Mouse (Mus musculus): Measurements from ENCODE around the gene Xdh. TPM values are rescaled to one million over a fixed set of nuclear protein-coding genes. Genes with fewer than 3 reads are reported as not detected.

The Xdh gene
- polyA plus RNA-seq, 2 experiments from 2014 or later: 27.8 to 48.7 TPM

DNA sequence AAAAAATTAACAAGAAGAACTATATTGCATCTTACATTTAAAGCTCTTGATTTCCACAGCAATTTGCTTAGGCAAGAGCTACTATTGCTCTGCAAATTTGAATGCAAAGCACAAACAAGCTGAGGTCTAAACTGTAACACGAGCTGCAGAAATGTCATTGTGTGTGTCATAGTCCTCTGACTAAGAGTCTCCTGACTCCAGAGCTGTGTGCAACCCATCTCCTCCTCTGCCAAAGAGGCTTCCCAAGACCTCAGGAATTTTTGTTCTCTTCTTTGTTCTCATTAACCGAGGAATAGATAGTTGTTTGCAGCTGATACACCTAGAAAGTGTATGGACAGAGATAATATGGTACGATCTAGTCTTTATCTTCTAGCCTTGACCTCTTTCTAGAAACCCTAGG lies 8.2 kb downstream of the Xdh start:
- ATAC-seq: peak; percentile 26

DNA sequence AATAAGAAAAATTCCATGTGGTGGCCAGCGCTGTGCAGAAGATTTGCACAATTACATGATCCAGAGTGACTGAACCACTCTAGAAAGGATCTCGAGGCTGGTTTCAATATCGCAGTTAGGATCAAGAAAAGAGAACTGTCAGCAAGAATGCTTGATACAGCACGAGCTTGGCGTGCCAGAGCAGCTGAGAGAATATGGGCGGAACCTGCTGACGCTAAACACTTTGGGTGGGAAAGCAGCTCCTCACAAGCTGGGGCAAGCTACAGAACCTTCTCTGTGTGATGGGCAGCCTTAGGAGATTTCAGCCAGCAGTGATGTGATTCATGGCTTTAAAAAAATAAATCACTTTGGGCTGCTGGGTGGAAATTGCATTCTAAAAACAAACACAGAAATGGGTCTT lies 12.9 kb downstream of the Xdh start:
- no peak for ATAC-seq

DNA sequence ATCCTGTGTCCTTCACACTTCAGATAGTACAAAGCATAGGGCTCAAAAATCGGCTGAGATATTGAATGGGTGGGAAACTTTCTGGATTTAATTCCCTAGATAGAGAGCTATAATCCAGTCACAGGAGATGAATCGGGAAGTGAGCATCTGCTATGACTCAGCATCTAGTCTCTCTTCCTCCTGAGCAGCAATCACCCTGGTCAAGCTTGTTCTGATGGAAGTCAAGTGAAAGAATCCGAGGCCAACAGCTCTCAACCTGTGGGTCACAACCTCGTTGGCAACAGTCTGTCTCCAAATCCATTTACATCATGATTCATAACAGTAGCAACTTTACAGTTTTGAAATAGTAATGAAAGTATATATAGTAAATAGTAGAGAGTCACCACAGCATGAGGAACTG lies 14.8 kb downstream of the Xdh start:
- no peak for ATAC-seq

GRCm38 (mm10) chr17:73934281-73934680 lies 15.7 kb downstream of the Xdh start:
- ATAC-seq: no peak

- ATAC-seq: no peak
Measured at GRCm38 (mm10) chr17:73933616-73934015, 16.4 kb downstream of the Xdh start.

GRCm38 (mm10) chr17:73932497-73933059 lies 17.4 kb downstream of the Xdh start:
- ATAC-seq: no peak

- no peak for ATAC-seq
Measured at GRCm38 (mm10) chr17:73919520-73919919, 30.5 kb downstream of the Xdh start.

DNA sequence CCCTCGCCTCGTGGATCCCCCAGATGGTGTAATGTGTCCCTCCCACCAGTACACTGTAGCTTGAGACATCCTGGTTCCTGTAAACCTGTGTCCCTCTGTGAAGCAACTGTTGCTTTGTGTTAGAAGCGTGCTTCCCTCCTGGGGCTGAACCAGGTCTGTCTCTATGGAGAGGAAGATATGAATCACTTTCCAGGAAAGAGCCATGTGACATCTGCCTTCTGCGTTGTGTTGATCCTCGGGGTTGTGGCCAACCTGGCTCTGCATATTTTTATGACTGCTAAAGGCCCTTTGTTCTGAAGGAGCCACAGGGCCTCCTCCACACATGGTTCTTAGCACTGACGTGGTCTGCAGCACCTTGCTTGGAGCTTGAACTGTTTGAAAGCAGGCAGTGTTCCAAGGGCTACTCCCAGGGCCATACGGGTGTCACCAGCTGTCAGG lies 31.0 kb downstream of the Xdh start:
- ATAC-seq: peak; percentile 30

DNA sequence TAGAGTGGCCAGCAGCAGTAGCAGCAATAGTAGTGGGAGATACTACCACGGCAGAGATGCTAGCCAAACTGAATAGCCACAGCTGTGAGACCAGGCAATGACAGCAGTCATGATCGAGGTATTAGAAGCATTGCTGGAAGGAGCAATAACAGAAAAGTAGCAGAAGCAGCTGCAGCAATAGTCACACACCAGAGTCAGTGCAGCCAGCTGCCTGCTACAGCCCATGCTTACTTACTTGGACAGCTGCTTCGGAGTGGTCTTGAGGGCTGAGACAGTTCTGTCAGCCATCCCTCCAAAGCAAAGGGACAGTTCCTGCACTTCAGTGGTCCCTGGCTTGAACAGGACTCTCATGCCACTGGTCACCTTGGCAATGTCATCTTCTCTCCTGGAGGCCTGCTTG lies 31.9 kb downstream of the Xdh start:
- no peak for ATAC-seq

- ATAC-seq: peak; percentile 70
Measured at GRCm38 (mm10) chr17:73917713-73918112, 32.3 kb downstream of the Xdh start.

- no peak for ATAC-seq
Measured at GRCm38 (mm10) chr17:73914730-73915129, 35.3 kb downstream of the Xdh start.

DNA sequence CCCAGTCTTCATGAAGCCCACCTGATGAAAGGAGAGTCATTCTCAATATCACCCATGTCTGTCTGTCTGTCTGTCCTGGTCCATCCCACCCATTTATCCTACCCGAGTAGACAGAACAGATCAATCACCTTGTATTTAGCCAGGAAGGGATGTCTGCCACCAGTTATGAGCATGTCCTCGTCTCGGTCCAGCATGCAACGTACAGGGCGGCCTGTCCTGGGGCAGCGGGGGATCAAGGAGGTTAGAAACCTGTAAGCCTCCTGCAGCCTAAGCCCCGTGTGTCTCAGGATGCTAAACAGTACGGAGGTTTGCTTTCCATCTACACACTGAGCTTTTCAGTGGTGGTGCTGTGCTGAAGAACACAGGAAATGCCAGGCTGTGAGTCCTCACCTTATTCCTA lies 43.9 kb downstream of the Xdh start:
- ATAC-seq: no peak

DNA sequence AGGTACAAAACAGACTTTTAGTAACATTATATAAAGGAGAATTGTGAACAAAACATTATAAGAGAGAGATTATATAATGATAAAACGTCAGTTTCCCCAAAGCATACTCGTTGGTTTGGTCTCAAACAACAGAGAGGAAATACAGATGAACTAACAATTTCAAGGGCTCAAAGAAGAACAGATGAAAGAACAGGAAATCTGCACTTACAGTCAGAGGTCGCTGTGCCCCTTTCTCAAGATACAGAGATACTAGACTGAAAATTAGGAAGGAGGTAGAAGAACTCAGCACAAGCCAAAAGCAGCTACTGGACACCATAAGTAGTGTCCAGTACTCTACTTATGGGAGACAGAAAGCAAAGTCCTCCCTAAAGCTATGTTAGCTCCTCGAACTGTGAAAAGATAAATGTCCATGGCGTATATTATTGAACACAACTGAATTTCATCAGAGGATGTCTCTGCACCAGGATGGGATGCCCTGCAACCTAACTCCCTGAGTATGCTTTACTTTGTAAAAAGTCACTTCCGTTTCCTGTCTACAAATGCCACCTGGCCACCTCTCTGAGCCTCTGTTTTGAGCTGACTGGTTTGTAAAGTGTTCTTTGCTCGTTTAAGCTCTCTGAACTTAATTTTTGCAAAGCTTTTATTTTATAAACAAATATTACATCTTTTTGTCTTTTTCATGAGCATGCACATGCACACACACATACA lies 44.8 kb downstream of the Xdh start:
- peak; percentile 82 for ATAC-seq

GRCm38 (mm10) chr17:73903121-73903520 lies 46.9 kb downstream of the Xdh start:
- no peak for ATAC-seq

GRCm38 (mm10) chr17:73902234-73902636 lies 47.8 kb downstream of the Xdh start:
- ATAC-seq: peak; percentile 48

GRCm38 (mm10) chr17:73894399-73894798 lies 55.6 kb downstream of the Xdh start:
- no peak for ATAC-seq

GRCm38 (mm10) chr17:73893822-73894221 lies 56.2 kb downstream of the Xdh start:
- ATAC-seq: no peak

DNA sequence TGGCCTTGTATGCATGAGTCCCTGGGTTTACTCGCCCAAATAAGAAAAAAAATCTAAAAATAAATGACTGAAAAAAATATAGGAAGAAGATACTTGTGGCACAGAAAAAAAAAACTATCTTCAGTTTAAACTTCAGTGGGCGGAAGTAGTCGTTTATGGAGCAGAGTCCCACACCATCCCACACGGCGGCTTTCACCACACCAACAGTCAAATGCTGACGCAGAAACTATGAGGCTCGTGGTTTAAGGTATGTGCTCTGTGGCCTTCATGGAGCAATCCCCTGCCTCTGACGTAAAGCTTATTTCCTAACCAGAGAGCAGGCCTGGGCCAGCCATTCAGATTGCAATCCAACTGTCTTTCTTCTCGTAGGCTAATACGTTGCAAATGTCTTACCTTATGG lies 56.8 kb downstream of the Xdh start:
- peak; percentile 58 for ATAC-seq

- ATAC-seq: peak; percentile 71
Measured at GRCm38 (mm10) chr17:73891590-73891989, 58.4 kb downstream of the Xdh start.

DNA sequence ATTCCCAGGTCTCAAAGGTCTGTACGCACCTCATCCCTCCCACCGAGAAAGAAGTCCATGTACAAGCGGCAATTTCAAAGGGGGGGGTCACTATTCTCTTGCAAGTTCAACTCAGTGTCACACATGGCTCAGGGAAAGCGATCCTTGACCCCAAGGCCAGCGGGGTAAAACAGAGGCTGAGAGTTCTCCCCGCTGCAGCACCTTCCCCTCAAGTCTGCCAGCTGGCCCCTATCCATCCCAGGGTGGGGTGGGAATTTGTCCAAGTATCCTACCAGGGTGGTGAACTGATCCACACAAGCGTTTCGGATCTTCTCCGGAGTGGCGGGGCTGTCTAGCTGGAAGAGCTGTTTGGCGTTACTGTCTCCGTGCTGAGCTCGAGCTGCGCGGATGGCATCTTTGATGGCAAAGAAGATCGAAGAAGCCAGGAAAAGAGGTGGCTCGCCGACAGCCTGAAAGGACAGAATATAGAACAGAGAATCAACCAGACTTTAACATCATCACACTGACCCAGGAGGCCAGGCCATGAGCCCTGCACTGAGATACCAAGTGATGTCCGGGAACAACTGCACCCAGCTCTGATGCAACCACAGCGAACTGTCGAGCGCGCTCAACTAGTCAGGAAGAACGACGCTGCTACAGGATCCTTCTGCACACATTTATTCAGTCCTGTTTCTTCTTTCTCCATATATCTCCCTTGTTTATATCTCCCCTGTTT lies 63.8 kb downstream of the Xdh start:
- ATAC-seq: no peak

GRCm38 (mm10) chr17:73883332-73883731 lies 66.7 kb downstream of the Xdh start:
- ATAC-seq: no peak

DNA sequence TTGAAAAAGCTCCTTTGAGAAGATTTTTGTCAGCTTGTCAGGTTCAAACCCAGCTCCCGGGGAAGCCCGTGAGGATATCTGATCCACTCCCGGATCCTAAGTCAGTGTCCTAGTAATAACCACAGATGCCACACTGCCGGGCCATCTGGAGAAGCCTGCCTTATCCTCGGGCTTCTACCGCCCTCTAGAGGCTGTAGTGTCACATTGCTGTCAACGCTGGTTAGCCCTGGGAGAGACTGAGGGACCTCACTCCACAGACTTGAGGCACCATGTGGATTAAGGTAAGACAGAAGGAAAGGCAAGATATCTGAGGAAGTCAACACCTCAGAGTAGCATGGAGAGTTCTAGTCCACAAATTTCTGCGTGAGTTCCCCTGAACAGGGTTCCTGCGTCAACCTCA lies 67.8 kb downstream of the Xdh start:
- ATAC-seq: peak; percentile 98

GRCm38 (mm10) chr17:73881295-73881694 lies 68.7 kb downstream of the Xdh start:
- no peak for ATAC-seq

- no peak for ATAC-seq
Measured at GRCm38 (mm10) chr17:73880286-73880685, 69.7 kb downstream of the Xdh start.
